Mouse (Mus musculus) midbrain, embryonic 16.5 days (tissue): ENCODE measurements at regions not wholly inside any gene's neighbourhood (a gene's known extent, or its start where the extent isn't known, plus 50 kb on each side); places are given as distances from the start of the nearest gene placed in this dataset.

ENCODE experiments used
- ATAC-seq: fragments of 200-750 bp; cut with Nextera tagmentation; 2 replicates; pipeline ENCODE4 v1.8.0; 2017; ENCODE audit warnings: moderate TSS enrichment
- H3K27ac ChIP-seq: fragments of 300-500 bp; sonication (generic); 2 replicates; pipeline ENCODE4 v1.5.1; 2014; ENCODE audit warnings: mild to moderate bottlenecking, low read length, mixed read lengths
- H3K27me3 ChIP-seq: fragments of 300-500 bp; sonication (generic); 2 replicates; pipeline ENCODE4 v1.6.1; 2014; ENCODE audit warnings: low read depth, low read length, mixed read lengths; ENCODE audit not compliant: control insufficient read depth, insufficient read depth
- H3K36me3 ChIP-seq: fragments of 300-500 bp; sonication (generic); 2 replicates; pipeline ENCODE4 v1.6.1; 2014; ENCODE audit warnings: mild to moderate bottlenecking, low read length, moderate library complexity, mixed read lengths; ENCODE audit not compliant: control insufficient read depth, insufficient read depth
- H3K4me1 ChIP-seq: fragments of 300-500 bp; sonication (generic); 2 replicates; pipeline ENCODE4 v1.6.1; 2014; ENCODE audit warnings: mild to moderate bottlenecking, low read length, mixed read lengths; ENCODE audit not compliant: control insufficient read depth, insufficient read depth
- H3K4me2 ChIP-seq: fragments of 300-500 bp; sonication (generic); 2 replicates; pipeline ENCODE4 v1.6.1; 2014; ENCODE audit warnings: mild to moderate bottlenecking, low read length, mixed read lengths
- H3K4me3 ChIP-seq: fragments of 300-500 bp; sonication (generic); 2 replicates; pipeline ENCODE4 v1.5.1; 2014; ENCODE audit warnings: low read depth, mild to moderate bottlenecking, low read length, moderate library complexity, mixed read lengths
- H3K9ac ChIP-seq: fragments of 300-500 bp; sonication (generic); 2 replicates; pipeline ENCODE4 v1.6.1; 2014; ENCODE audit warnings: low read depth, low read length, mixed read lengths
- H3K9me3 ChIP-seq: fragments of 300-500 bp; sonication (generic); replicated peaks from 2 replicates; pipeline ENCODE4 v1.6.1; 2014; ENCODE audit warnings: mild to moderate bottlenecking, low read length, mixed read lengths; ENCODE audit not compliant: control insufficient read depth, poor library complexity, severe bottlenecking
- WGBS: fragments of 180-500 bp; shearing (Covaris S2); extraction: QIAGEN DNeasy Blood & Tissue Kit; methylation state at CpG from one replicate; pipeline ENCODE4 v1.1.7; 2014; 5-methylcytosine and 5-hydroxymethylcytosine counted together

- H3K9me3 ChIP-seq = 0 out of 2 replicates have a peak, but pooled peaks cover 2% of the 10 kb centered on the region
- H3K4me1 ChIP-seq = no peaks in the 10 kb centered on the region
- no peak overlapping the region for H3K4me2 ChIP-seq
- H3K36me3 ChIP-seq = no peaks in the 10 kb centered on the region
- no peak overlapping the region for H3K4me3 ChIP-seq
- no peak overlapping the region for H3K9ac ChIP-seq
- no peak overlapping the region for H3K27ac ChIP-seq
- WGBS = 58% methylated on average over 13 of the region's 13 CpGs
- ATAC-seq = peak; percentile 58
- no peaks in the 10 kb centered on the region for H3K27me3 ChIP-seq
These were observed 307.0 kb downstream of the Fam84a start for GRCm38 (mm10) chr12:13844532-13845485.

GRCm38 (mm10) chr12:13843423-13844080 is 308.3 kb downstream of the Fam84a start:
- H3K27me3 ChIP-seq = no peaks in the 10 kb centered on the region
- peak; percentile 62; the same call in 1 of the 2 replicates for ATAC-seq
- no peaks in the 10 kb centered on the region for H3K4me1 ChIP-seq
- H3K36me3 ChIP-seq = no peaks in the 10 kb centered on the region
- no peak overlapping the region for H3K4me3 ChIP-seq
- no peak overlapping the region for H3K27ac ChIP-seq
- no peak overlapping the region for H3K9ac ChIP-seq
- H3K9me3 ChIP-seq = 0 out of 2 replicates have a peak, but pooled peaks cover 2% of the 10 kb centered on the region
- 49% methylated on average over 5 of the region's 5 CpGs for WGBS
- H3K4me2 ChIP-seq = no peak overlapping the region

DNA sequence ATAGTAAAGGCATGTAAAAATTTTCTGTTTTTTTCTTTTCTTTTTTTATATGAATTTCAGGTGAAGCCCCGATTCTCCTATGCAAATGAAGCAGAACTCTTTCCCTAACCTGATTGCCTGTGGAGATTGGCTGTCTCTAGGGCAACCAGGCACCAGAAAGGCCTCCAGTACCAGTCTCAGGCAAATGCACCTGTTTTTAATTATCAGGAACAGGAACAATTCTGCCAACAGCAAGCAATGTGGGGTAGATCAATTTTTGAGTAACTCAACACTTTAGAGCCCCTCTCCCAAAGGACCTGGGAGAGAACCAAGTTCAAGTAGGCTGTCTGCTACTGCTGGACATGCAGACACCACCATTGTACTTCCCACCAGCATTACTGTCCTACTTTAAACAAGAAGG is 310.6 kb downstream of the Fam84a start:
- 78% methylated on average over 1 of the region's 1 CpGs for WGBS
- Histone ChIP-seq H3K9ac (no peak overlapping the region), H3K27ac (no peak overlapping the region), H3K4me1 (no peaks in the 10 kb centered on the region), H3K27me3 (no peaks in the 10 kb centered on the region), H3K9me3 (no peaks in the 10 kb centered on the region), H3K4me3 (no peak overlapping the region), H3K36me3 (no peaks in the 10 kb centered on the region), H3K4me2 (no peak overlapping the region)
- ATAC-seq = no peak

DNA sequence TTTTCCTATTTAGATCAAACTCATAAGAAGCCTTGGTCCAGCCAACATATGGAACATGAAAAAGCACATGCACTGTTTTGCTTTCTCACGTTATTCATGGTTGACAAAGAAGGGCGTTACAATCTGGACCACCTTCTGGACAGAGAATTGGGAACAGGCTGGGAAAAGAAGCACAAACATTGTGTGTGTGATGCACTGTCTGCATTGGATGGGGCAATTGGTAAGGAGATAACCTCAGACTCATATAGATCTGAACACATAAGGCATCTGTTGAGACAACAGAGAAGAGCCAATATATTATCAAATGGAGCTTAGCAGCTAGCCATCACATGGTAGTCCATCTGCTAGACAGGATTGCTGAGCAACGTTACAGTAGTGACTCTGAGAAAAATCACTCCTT is 317.1 kb downstream of the Fam84a start:
- WGBS = 90% methylated on average over 3 of the region's 3 CpGs

DNA sequence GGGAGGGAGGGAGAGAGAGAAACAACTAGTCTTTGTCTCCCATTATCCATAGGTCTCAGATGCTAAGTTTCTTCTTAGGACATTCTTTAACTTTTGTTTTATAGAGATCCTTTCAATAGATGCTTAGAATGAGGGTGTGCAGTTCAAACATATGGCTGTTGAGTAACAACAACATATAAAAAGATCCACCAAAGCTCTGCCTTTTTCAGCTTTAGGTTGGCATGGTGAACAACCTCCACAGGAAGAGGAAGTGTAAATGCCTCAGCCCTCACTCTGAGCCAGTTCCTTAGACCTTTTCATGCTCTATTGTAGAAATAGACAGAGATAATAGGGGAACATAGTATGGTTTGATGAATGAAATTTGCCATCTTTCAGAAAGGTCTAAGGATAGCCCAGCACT is 326.0 kb downstream of the Fam84a start:
- H3K4me2 ChIP-seq = no peak overlapping the region
- H3K4me1 ChIP-seq = no peaks in the 10 kb centered on the region
- H3K9ac ChIP-seq = no peak overlapping the region
- no peaks in the 10 kb centered on the region for H3K27me3 ChIP-seq
- ATAC-seq = no peak
- H3K36me3 ChIP-seq = no peaks in the 10 kb centered on the region
- no peak overlapping the region for H3K4me3 ChIP-seq
- H3K9me3 ChIP-seq = no peaks in the 10 kb centered on the region
- no peak overlapping the region for H3K27ac ChIP-seq

More for the DNA sequence above, 317.1 kb downstream of the Fam84a start:
- no peak for ATAC-seq
- no peaks in the 10 kb centered on the region for H3K9me3 ChIP-seq
- H3K36me3 ChIP-seq = no peaks in the 10 kb centered on the region
- no peak overlapping the region for H3K4me2 ChIP-seq
- H3K4me3 ChIP-seq = no peak overlapping the region
- H3K9ac ChIP-seq = no peak overlapping the region
- no peak overlapping the region for H3K27ac ChIP-seq
- no peaks in the 10 kb centered on the region for H3K27me3 ChIP-seq
- no peaks in the 10 kb centered on the region for H3K4me1 ChIP-seq

GRCm38 (mm10) chr12:13815500-13815899 is 336.4 kb downstream of the Fam84a start:
- 67% methylated on average over 2 of the region's 2 CpGs for WGBS
- H3K36me3 ChIP-seq = no peaks in the 10 kb centered on the region
- H3K4me1 ChIP-seq = no peaks in the 10 kb centered on the region
- no peaks in the 10 kb centered on the region for H3K27me3 ChIP-seq
- H3K27ac ChIP-seq = no peak overlapping the region
- no peaks in the 10 kb centered on the region for H3K9me3 ChIP-seq
- H3K4me2 ChIP-seq = no peak overlapping the region
- ATAC-seq = no peak
- no peak overlapping the region for H3K9ac ChIP-seq
- H3K4me3 ChIP-seq = no peak overlapping the region

- Histone ChIP-seq H3K4me1 (no peaks in the 10 kb centered on the region), H3K27me3 (no peaks in the 10 kb centered on the region), H3K4me3 (no peak overlapping the region), H3K36me3 (no peaks in the 10 kb centered on the region), H3K27ac (no peak overlapping the region), H3K4me2 (no peak overlapping the region), H3K9ac (no peak overlapping the region), H3K9me3 (no peaks in the 10 kb centered on the region)
- 89% methylated on average over 2 of the region's 2 CpGs for WGBS
- no peak for ATAC-seq
These were observed 341.7 kb downstream of the Fam84a start for GRCm38 (mm10) chr12:13810155-13810515.

DNA sequence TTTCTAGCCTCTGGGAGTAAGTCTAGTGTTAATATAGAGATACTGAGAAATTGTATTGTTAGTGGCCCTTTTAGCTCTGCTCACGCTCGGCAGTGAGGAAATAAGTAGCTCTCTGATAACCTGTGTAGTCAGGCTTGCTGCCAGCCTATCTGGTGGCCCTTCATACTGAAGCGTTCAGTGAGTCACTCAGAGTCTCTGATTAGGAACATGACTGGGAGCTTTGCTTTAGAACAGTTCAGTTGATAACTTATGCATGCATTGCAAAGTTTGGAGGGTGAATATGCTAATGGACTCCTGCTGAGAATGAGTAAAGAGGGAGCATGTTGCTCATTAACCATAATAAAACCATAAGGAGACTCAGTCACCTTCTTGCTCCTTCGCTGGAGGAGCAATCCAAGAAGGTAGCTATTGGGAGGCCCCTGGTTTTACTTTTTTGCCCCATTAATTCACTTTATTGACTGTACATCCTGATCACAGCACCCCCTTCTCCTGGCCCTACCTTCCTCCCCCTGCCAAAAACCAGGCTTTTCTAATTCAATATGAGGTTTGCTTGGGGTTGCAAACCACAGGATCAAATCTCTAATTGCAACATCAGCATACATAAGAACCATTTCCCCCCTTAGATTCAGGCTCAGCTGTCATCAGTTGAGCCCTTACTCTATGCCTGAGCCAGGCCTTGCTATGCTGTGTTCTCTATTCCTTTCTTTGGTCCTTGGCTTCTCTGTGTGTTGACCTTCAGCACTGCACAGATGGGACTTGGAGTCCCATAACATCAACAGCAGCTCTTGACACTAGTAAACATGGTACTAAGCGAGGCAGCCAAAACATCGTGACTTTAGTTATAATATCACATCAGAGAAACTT is 342.3 kb downstream of the Fam84a start:
- Histone ChIP-seq H3K27me3 (no peaks in the 10 kb centered on the region), H3K27ac (no peak overlapping the region), H3K4me2 (no peak overlapping the region), H3K9ac (no peak overlapping the region), H3K9me3 (no peaks in the 10 kb centered on the region), H3K4me3 (no peak overlapping the region), H3K36me3 (no peaks in the 10 kb centered on the region), H3K4me1 (no peaks in the 10 kb centered on the region)
- WGBS = 65% methylated on average over 6 of the region's 6 CpGs
- peak; percentile 68; the same call in 1 of the 2 replicates for ATAC-seq
